Mouse (Mus musculus): ENCODE measurements around the gene Tmem26.

Tmem26 gene

DNA sequence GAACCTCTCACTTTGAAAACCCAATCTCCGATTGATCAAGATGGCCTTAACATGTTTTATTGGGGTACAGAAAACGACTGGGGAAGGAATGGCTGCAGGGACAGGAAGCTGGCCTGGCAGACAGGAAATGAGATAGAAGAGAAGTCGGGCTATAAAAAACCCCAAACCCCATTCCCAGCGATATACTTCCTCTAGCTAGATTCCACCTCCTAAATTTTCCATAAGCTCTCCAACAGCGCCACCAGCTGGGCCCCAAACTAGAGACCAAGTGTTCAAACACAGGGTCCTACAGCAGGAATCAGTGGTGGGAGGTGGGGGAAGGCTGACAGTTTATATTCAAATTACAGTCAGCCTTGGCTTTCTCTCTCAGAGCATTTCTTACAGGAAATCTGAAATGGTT is 35.8 kb downstream of the Tmem26 start:
- no peak for DNase-seq

DNA sequence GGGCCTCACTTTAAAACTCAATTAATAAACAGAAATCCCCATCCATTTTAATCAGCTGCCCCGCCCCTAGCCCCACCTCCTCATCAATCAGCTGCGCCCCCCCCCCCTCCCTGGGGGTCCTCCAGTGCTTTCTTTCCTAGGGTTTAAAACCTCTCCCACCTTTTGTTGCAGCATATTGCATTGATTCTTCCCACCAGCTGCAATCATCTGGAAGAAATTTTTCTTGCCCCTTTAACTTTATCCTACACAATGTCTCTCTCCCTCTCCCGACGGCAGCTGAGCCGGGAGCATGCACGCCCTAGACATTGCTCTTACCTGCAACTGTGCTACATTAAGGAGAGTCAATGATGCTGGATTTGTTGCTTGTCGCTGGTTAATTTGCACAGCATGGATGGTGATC is 36.3 kb downstream of the Tmem26 start:
- DNase-seq, result no peak

DNA sequence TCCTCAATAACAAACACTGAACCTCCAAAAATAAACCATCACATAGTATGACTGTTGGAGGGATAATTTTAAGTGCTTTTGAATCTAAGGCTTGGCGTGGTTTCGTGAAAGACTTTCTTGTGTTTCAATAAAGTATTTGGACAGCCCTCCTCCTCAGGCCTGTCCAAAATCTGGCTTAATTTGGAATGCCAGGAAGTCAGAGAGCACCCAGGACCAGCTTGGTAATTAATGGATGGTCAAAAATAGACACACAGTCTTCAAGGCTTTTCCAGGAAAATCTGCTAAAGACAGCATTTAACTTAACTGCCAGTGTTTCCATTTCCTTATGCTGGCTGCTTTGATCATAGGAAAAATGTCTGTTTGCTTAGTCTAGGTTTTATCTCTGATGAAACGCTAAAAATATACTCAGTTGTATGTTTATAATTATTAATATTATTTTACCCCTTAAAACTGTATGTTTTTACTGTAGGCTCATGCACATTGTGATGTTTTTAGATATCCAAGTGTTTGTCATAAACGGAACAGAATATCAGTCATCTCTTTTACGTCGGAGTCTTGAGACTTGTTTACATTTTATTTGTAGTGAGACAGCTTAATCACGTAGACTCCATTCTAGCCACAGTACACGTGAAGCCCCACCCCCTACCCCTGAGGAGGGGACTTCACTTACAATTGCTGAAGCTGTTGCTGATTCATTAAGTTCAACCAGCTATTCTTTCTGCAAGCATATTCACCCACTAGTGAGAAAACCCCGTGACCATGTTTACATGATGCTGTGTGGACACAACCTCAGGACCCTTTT is 57.8 kb downstream of the Tmem26 start:
- DNase-seq, result no peak

DNA sequence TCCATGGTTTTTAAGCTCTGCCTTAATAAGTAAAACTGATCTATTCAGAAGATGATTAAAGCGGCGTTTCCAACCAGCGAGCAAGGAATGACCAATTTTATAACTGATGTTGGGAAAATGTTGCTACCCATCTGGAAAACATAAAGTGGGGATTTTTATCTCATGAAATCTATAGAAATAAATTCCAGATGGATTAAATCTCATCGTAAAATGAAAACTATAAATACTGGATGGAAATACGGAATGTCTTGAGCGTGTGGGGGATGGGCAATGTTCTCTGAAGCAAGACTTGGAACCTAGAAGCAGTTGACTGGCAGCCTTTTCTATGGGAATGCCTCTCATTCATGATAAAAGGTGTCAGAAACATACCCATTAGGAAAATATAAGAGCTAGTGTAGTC is 59.3 kb downstream of the Tmem26 start:
- no peak for DNase-seq

DNA sequence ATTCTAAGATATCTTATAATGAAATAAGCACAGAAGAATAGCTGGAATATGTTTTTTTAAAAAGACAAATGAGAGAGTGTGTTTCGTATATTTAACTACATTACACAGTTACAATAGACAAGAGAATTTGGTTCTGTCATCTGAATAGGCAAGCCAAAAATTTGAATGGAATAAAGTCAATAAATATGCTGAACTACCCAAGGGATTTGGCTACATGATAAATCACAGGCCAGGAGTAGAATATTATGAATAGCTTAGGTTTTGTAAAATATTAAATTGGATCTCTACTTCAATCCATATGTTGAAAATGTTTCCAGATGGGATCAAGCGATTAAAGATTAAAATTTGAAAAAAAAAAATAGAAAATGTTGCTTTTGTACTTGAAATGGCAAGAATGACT is 60.4 kb downstream of the Tmem26 start:
- no peak for DNase-seq

DNA sequence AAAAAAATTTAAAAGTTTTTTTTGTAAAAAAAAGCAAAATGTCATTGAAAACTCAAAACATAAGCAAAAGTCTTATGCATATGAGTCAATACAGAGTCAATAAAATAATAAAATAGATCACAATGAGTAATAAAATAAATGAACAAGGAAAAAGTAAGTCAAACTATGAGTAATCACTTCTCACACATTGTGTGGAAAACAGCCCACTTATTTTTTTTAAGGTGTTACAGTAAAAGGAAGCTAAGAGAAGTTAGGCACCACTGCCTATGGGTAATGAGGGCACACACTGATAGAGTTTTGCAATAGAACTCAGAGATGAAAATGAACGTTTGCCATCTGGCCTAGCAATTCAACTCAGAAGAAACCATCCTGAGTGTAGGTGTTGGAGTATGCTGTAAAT is 61.0 kb downstream of the Tmem26 start:
- no peak for DNase-seq

DNA sequence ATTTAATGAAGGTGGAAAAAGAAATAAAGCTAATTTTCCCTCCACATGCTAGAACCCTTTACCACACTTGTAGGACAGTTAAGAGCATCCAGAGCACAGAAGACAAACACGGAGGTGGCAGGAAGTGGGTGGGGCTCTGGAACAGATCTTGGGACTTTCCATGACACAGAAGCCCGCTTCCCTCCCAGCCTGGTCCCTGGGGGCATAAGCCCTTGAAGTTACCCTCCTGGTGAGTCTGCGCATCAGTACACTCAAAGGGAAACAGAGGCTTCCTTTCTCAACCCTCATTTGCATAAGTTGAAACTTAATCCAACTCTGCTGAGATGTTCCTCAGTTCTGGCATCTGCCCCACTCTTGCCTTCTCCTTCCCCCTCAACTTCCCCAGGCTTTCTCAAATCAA is 72.0 kb downstream of the Tmem26 start:
- no peak for DNase-seq

DNA sequence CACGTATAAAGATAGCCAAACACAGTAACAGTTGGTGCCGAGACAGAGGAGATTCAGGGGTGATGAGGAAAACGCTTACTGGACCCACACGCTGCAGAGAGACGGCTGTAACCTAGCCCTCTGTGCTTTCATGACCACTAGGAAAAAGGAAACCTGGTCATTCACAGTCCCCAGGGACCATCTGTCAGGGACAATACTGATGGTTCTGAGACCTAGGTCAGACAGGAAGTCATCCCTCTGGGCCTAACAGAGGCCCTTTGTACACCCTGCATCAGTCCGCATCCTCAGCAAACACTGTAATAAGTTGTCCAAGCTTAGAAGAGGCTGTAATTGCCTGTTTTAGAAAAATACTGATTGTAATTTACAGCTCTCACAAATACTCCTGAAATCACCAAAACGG is 76.4 kb downstream of the Tmem26 start:
- DNase-seq, result no peak

DNA sequence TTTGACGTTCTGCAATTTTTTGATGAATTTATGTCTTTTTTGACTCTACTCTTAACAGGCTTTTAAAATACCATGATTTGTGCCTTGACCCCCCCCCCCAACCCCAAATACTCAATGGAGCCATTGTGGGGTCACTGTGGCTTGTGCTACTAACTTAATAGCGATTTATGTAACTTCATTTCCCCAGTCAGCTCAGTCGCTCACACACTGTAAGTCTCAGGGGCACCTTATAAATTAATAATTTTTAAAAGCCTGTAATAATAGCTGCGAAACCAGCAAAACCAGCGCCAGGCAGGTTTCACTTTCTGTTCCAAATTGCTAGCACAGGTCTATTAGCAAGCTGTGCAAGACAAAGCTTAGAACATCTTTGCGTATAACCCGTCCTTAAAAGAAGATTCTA is 76.9 kb downstream of the Tmem26 start:
- no peak for DNase-seq

DNA sequence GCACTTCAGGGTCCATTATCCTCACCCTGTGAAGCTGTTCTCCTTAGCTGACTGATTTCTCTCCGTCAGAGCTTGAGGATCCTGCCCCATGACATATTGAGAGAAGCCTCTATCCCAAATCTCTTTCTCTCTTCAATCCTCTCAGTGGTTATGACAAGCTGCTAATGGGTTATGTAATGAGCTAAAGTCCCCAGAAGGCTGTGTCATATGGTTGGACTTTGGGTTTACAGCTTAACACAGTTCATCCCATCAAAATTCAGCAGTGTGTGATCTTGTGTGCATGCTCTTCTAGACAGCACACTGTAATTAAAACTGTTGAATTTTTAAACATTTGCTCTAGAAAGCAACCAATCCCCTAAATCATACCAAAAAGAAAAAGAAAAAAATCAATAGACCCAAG is 82.9 kb downstream of the Tmem26 start:
- no peak for DNase-seq

DNA sequence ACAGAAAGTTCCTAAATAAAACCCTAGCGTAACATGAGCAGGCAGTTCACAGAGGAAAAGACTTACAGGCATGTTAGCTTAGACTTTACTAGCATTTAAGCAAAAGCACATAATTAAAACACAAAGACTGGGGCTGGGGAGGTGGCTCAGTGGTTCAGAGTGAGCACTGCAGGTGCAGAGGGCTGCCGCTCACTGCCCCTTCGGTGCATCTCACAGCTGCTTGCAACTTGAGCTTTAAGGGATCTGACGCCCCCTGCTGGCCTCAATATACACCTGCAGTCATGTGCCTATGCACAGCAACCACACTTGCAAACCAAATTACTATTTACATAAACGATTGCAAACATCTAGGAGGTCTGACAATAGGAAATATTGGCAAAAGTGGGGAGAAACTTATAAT is 87.5 kb downstream of the Tmem26 start:
- DNase-seq, result no peak

DNA sequence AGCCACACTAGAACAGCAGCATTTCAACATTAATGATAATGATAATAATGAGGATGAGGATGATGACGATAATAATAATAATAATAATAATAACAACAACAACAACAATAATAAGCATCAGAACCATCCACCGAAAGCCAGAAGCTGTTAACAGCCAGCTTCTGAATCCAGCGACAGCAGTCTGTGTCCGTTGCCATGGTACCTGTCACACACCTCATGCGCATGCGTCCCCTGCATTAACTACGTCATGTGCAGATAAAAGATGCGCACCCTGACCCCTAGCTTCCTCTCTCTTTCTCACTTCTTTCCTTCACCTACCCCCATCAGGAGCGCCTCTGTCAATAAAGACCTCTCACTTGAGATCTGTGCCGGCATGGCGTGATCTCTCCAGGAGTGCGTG is 89.3 kb downstream of the Tmem26 start:
- DNase-seq, result no peak

DNA sequence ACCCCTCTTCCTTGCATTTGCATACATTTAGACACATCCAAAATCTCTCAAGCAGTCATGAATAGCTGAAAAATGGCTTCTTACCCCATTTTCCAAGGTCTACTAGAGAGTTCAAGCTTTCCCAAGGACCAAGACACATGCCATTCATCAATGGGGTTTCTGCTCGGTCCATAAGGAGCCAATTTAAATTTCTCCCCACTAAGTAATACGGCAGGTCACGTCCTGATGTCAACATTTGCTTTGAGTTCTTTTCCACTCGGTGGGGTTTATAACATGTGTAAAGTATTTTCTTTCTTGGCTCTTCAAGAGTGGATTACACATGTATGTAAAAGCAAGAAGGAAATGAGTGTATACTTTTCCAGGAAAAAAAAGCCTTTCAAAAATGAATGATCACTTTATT is 93.8 kb downstream of the Tmem26 start:
- no peak for DNase-seq

DNA sequence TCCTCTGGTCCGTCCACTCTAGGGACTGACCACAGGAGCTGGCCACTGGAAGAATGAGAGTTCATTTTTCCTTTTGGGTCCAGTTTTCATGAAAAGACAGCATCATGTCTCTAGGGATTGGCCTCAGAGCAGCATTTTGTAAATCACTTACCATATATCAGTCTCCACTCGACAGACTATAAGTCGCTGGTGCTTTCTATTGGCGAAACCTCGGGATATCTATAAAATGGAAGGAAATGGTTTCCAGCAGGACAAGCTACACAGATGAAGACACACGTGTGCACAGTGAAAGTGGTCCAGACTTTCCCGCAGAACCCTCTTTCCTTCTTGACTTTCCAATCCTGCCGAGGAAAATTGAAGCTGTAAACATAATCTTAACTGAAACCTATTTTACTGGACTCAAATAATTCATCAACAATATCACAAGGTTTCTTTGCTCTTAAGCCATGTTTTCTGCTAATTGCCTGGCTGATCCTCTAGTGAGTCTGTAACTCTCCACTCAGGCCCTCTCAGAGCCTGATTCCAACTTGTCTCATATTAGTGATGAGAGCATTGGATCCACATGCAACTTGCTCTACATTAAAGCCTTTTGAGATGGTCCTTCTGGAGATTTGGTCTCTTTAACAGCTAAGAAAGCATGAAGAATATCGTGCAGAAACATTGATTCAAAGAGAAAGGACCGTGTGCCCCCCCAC is 94.8 kb downstream of the Tmem26 start:
- DNase-seq, result no peak

DNA sequence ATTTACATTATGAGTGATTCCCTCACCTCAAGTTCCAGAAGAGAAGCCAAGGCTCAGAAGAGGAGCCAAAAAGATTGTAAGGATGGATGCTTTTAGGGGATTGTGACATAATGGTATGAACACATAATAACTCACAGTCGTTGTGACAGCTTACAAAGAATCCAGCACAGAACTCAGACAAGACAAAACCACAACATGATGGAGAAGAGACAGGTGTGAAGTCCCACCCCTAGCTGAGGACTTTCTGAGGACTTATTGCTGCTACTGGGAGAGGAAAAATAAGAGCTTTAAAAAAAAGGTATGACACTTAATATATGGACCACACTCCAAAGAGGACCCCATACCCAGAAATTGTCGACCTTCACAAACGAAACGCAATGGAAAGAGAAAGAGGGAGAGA is 101.1 kb downstream of the Tmem26 start:
- DNase-seq, result no peak

All from cerebellum, adult 11 months (tissue).